Mouse (Mus musculus) limb, embryonic 11.5 days (tissue): ENCODE measurements around the gene Syndig1l. TPM values are rescaled to one million over a fixed set of nuclear protein-coding genes. Genes with fewer than 3 reads are reported as not detected.

Source experiments
- ATAC-seq: fragments of 200-750 bp; cut with Nextera tagmentation; 2 replicates; pipeline ENCODE4 v1.8.0; 2017; ENCODE audit warnings: low read depth; ENCODE audit not compliant: insufficient number of reproducible peaks, low FRiP score, low TSS enrichment
- DNase-seq: peaks from one replicate; pipeline ENCODE4 v3.0.0-alpha.2; 2015; ENCODE audit warnings: low spot score
- H3K27ac ChIP-seq: fragments of 300-500 bp; sonication (generic); replicated peaks from 2 replicates; pipeline ENCODE4 v1.5.1; 2014; ENCODE audit warnings: low read depth, mild to moderate bottlenecking, low read length
- H3K27me3 ChIP-seq: fragments of 300-500 bp; sonication (generic); 2 replicates; pipeline ENCODE4 v1.6.1; 2014; ENCODE audit warnings: mild to moderate bottlenecking, low read length, mixed read lengths; ENCODE audit not compliant: control insufficient read depth, insufficient read depth
- H3K36me3 ChIP-seq: fragments of 300-500 bp; sonication (generic); 2 replicates; pipeline ENCODE4 v1.6.1; 2014; ENCODE audit warnings: mild to moderate bottlenecking, low read length, moderate library complexity, mixed read lengths; ENCODE audit not compliant: control insufficient read depth, insufficient read depth
- H3K4me1 ChIP-seq: fragments of 300-500 bp; sonication (generic); 2 replicates; pipeline ENCODE4 v1.6.1; 2014; ENCODE audit warnings: low read length, mixed read lengths; ENCODE audit not compliant: control insufficient read depth, insufficient read depth
- H3K4me2 ChIP-seq: fragments of 300-500 bp; sonication (generic); 2 replicates; pipeline ENCODE4 v1.6.1; 2014; ENCODE audit warnings: low read depth, mild to moderate bottlenecking, moderate library complexity; ENCODE audit not compliant: severe bottlenecking
- H3K4me3 ChIP-seq: fragments of 300-500 bp; sonication (generic); 2 replicates; pipeline ENCODE4 v1.5.1; 2014; ENCODE audit warnings: low read depth, low read length
- H3K9ac ChIP-seq: fragments of 300-500 bp; sonication (generic); 2 replicates; pipeline ENCODE4 v1.6.1; 2014; ENCODE audit warnings: mild to moderate bottlenecking, low read length
- H3K9me3 ChIP-seq: fragments of 300-500 bp; sonication (generic); 2 replicates; pipeline ENCODE4 v1.6.1; 2016; ENCODE audit warnings: low read length; ENCODE audit not compliant: control insufficient read depth
- WGBS: fragments of 180-500 bp; shearing (Covaris S2); extraction: QIAGEN DNeasy Blood & Tissue Kit; methylation state at CpG from one replicate; pipeline ENCODE4 v1.1.7; 2014; 5-methylcytosine and 5-hydroxymethylcytosine counted together
- polyA plus RNA-seq: library from polyadenylated mRNA; unstranded; fragments of >200 nt; fragmentation: Nextera tagmentation; extraction: Ambion mirVana; gene quantifications from 2 replicates; pipeline ENCODE4 v1.2.1, GENCODE M21; 2014

Syndig1l gene
- polyA plus RNA-seq, 1 experiment from 2014 or later, result not detected

DNA sequence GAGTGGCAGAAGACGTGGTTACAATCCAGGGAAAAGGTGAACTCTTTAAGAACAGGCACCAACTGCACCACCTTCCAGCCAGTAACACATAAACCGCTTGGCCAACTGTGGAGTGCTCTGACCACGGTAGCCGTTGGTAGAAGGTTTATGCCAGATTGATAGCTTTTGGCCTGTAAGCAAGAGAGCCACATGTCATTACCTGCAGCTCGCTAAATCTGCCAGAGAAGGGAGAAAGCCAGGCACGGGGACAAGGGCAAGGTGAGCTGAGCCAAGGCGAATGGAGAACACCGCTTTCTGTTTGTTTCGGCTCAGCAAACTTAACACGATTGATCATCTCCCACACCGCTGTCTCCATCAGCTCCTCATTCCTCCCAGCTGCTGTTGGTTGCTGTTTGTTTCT lies 9.6 kb downstream of the Syndig1l start:
- Histone ChIP-seq H3K9ac (no peak overlapping the region), H3K9me3 (no peaks in the 10 kb centered on the region), H3K27ac (no peak overlapping the region), H3K4me1 (no peaks in the 10 kb centered on the region), H3K4me2 (no peak overlapping the region), H3K4me3 (no peak overlapping the region), H3K36me3 (no peaks in the 10 kb centered on the region), H3K27me3 (no peaks in the 10 kb centered on the region)
- 91% methylated on average over 11 of the region's 11 CpGs for WGBS
- no peak for DNase-seq
- ATAC-seq, result no peak

- Histone ChIP-seq H3K9me3 (no peaks in the 10 kb centered on the region), H3K4me1 (no peaks in the 10 kb centered on the region), H3K27ac (no peak overlapping the region), H3K4me2 (no peak overlapping the region), H3K36me3 (no peaks in the 10 kb centered on the region), H3K4me3 (no peak overlapping the region), H3K27me3 (no peaks in the 10 kb centered on the region), H3K9ac (no peak overlapping the region)
- ATAC-seq (no peak), DNase-seq (no peak)
- 91% methylated on average over 4 of the region's 4 CpGs for WGBS
Observed at GRCm38 (mm10) chr12:84687531-84687930, 11.1 kb downstream of the Syndig1l start.

DNA sequence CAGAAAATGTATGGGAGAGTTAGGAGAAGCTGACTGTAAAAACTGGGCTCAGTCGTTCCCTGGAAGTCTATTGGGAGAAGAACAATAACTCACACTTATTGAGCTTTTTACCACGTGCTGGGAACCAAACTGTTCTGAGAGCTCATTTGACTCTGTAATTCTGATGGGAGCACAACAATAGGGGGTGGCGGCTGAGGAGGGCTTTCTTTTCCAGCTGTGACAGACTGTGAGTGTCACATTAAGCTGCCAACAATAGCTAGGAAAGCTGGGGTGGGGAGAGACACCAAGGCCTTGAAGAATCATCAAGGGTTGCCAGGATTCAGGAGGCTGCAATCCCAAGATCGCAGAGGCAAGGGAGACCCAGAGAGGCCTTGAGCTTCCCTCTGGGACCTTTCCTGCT lies 12.5 kb downstream of the Syndig1l start:
- DNase-seq (no peak), ATAC-seq (no peak)
- Histone ChIP-seq H3K9me3 (no peaks in the 10 kb centered on the region), H3K4me1 (no peaks in the 10 kb centered on the region), H3K9ac (no peak overlapping the region), H3K27me3 (0 out of 2 replicates have a peak, but pooled peaks cover 1% of the 10 kb centered on the region), H3K4me2 (no peak overlapping the region), H3K4me3 (no peak overlapping the region), H3K27ac (no peak overlapping the region), H3K36me3 (no peaks in the 10 kb centered on the region)
- 52% methylated on average over 4 of the region's 4 CpGs for WGBS

GRCm38 (mm10) chr12:84684569-84684968 lies 14.1 kb downstream of the Syndig1l start:
- Histone ChIP-seq H3K27ac (no peak overlapping the region), H3K27me3 (0 out of 2 replicates have a peak, but pooled peaks cover 2% of the 10 kb centered on the region), H3K4me3 (no peak overlapping the region), H3K4me1 (peaks cover 4% of the 10 kb centered on the region; the same call in 1 of the 2 replicates), H3K9me3 (no peaks in the 10 kb centered on the region), H3K4me2 (no peak overlapping the region), H3K36me3 (no peaks in the 10 kb centered on the region), H3K9ac (no peak overlapping the region)
- DNase-seq, result no peak
- no peak for ATAC-seq
- 64% methylated on average over 7 of the region's 7 CpGs for WGBS

GRCm38 (mm10) chr12:84676011-84676410 lies 22.6 kb downstream of the Syndig1l start:
- Histone ChIP-seq H3K4me3 (no peak overlapping the region), H3K27ac (no peak overlapping the region), H3K9me3 (no peaks in the 10 kb centered on the region), H3K4me2 (no peak overlapping the region), H3K27me3 (no peaks in the 10 kb centered on the region), H3K36me3 (no peaks in the 10 kb centered on the region), H3K4me1 (peaks cover 4% of the 10 kb centered on the region; the same call in 1 of the 2 replicates), H3K9ac (no peak overlapping the region)
- 86% methylated on average over 3 of the region's 3 CpGs for WGBS
- no peak for ATAC-seq
- no peak for DNase-seq

GRCm38 (mm10) chr12:84674666-84675526 lies 23.7 kb downstream of the Syndig1l start:
- no peak for DNase-seq
- no peak overlapping the region for H3K4me3 ChIP-seq
- no peak for ATAC-seq
- no peaks in the 10 kb centered on the region for H3K4me1 ChIP-seq
- H3K9ac ChIP-seq, result no peak overlapping the region
- H3K36me3 ChIP-seq, result no peaks in the 10 kb centered on the region
- no peaks in the 10 kb centered on the region for H3K27me3 ChIP-seq
- 42% methylated on average over 14 of the region's 14 CpGs for WGBS
- H3K9me3 ChIP-seq, result no peaks in the 10 kb centered on the region
- no peak overlapping the region for H3K27ac ChIP-seq
- H3K4me2 ChIP-seq, result no peak overlapping the region

DNA sequence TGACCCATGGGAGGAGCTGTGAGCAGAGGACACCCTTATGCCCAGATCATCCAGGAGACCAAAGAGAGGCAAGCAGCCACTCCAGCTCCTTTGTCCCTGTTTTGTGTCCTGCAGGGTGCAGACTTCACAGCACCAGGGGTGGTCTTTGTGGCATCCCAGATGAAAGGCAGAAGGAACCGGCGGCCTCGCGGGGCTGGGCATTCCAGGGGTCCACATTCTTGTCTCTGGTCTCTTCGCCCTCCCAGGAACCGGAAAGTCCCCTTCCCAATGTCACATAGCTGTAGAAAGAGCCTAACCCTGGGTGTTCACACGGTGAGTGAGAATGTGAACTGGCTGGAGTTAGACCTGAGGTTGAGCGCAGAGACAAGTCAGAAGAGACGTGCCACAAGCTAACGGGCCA lies 27.0 kb downstream of the Syndig1l start:
- DNase-seq (no peak), ATAC-seq (no peak)
- Histone ChIP-seq H3K4me1 (no peaks in the 10 kb centered on the region), H3K27me3 (no peaks in the 10 kb centered on the region), H3K27ac (no peak overlapping the region), H3K36me3 (no peaks in the 10 kb centered on the region), H3K4me2 (no peak overlapping the region), H3K9ac (no peak overlapping the region), H3K9me3 (no peaks in the 10 kb centered on the region), H3K4me3 (no peak overlapping the region)
- WGBS, result 18% methylated on average over 10 of the region's 10 CpGs

DNA sequence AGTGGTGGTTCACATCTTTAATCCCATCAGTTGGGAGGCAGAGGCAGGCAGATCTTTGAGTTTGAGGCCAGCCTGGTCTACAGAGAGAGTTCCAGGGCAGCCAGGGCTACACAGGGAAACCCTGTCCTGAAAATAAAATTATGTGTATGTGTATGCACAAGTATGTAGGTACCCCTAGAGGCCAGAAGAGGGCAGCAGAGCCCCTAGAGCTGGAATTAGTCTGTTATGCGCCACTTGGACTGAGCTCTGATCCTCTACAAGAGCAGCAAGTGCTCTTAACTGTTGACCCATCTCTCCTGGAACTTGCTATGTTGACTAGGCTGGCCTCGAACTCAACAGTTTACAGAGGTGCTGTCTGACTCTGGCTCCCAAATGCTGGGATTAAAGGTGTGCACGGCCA lies 28.1 kb downstream of the Syndig1l start:
- DNase-seq (no peak), ATAC-seq (no peak)
- no peak overlapping the region for H3K9ac ChIP-seq
- no peak overlapping the region for H3K4me3 ChIP-seq
- WGBS, result 92% methylated on average over 3 of the region's 3 CpGs
- no peak overlapping the region for H3K27ac ChIP-seq
- H3K4me2 ChIP-seq, result no peak overlapping the region
- H3K4me1 ChIP-seq, result no peaks in the 10 kb centered on the region
- no peaks in the 10 kb centered on the region for H3K9me3 ChIP-seq
- no peaks in the 10 kb centered on the region for H3K36me3 ChIP-seq
- H3K27me3 ChIP-seq, result no peaks in the 10 kb centered on the region
